Mouse (Mus musculus): ENCODE results near the gene Vapa.

DNA sequence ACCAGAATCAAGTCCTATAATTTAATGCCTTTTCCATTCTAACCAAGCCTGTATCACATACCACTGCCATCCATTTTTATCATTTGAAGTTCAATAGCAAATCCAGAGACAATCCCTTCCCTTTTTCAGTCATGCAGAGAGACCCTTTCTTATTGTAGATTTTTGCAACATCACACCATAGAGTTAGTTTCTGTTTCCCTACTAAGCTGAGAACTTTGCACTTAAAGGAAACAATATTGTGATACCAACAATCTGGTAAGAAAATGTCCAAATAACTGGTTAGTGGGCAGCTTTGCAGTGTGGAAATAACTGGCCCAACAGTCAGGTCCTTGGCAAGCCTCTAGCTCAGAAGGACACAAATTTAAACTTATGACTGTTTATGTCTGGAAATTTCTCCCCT is 8.5 kb downstream of the Vapa start:
- TF ChIP-seq POLR2A (IDR thresholded peaks at IDR 0.05; ENCODE audit: insufficient read depth, low read depth, low read length) (no peak), CTCF (IDR thresholded peaks at IDR 0.05) (no peak)

All from heart, adult 2 months (tissue).